Mouse (Mus musculus): ENCODE results near the gene Crkl. TPM values are rescaled to one million over a fixed set of nuclear protein-coding genes. Genes with fewer than 3 reads are reported as not detected.

Crkl gene
- polyA plus RNA-seq, 1 experiment from 2014 or later, result 51.2 TPM

- Histone ChIP-seq H3K9ac (ENCODE audit: low read length) (peak overlapping the region; percentile 91), H3K4me3 (replicated peaks; ENCODE audit: low read length) (peak overlapping the region; percentile 88; the same call in 1 of the 2 replicates), H3K27me3 (ENCODE audit: control insufficient read depth, insufficient read depth, low read length) (no peaks in the 10 kb centered on the region), H3K27ac (ENCODE audit: low read length) (no peak overlapping the region), H3K9me3 (replicated peaks; ENCODE audit: control insufficient read depth, low read length) (no peaks in the 10 kb centered on the region), H3K4me1 (ENCODE audit: control insufficient read depth, insufficient read depth, low read length) (peaks cover 11% of the 10 kb centered on the region), H3K36me3 (ENCODE audit: control insufficient read depth, insufficient read depth, low read length) (peaks cover 12% of the 10 kb centered on the region; the same call in 1 of the 2 replicates), H3K4me2 (ENCODE audit: low read depth, low read length) (peak overlapping the region; percentile 82)
- WGBS, result 98% methylated on average over 2 of the region's 2 CpGs
- ATAC-seq (ENCODE audit: insufficient read depth, low FRiP score), result no peak
These were observed 58.4 kb downstream of the Crkl start for GRCm38 (mm10) chr16:17510143-17510542.

GRCm38 (mm10) chr16:17510686-17511085 is 58.9 kb downstream of the Crkl start:
- Histone ChIP-seq H3K4me1 (ENCODE audit: control insufficient read depth, insufficient read depth, low read length) (peaks cover 11% of the 10 kb centered on the region), H3K4me3 (replicated peaks; ENCODE audit: low read length) (no peak overlapping the region), H3K9ac (ENCODE audit: low read length) (no peak overlapping the region), H3K27ac (ENCODE audit: low read length) (no peak overlapping the region), H3K9me3 (replicated peaks; ENCODE audit: control insufficient read depth, low read length) (no peaks in the 10 kb centered on the region), H3K4me2 (ENCODE audit: low read depth, low read length) (no peak overlapping the region), H3K27me3 (ENCODE audit: control insufficient read depth, insufficient read depth, low read length) (no peaks in the 10 kb centered on the region), H3K36me3 (ENCODE audit: control insufficient read depth, insufficient read depth, low read length) (peaks cover 12% of the 10 kb centered on the region; the same call in 1 of the 2 replicates)
- WGBS, result 65% methylated on average over 2 of the region's 2 CpGs
- no peak for ATAC-seq (ENCODE audit: insufficient read depth, low FRiP score)

GRCm38 (mm10) chr16:17511431-17511830 is 59.6 kb downstream of the Crkl start:
- 91% methylated on average over 4 of the region's 4 CpGs for WGBS
- Histone ChIP-seq H3K36me3 (ENCODE audit: control insufficient read depth, insufficient read depth, low read length) (peaks cover 12% of the 10 kb centered on the region; the same call in 1 of the 2 replicates), H3K27ac (ENCODE audit: low read length) (no peak overlapping the region), H3K4me2 (ENCODE audit: low read depth, low read length) (no peak overlapping the region), H3K27me3 (ENCODE audit: control insufficient read depth, insufficient read depth, low read length) (no peaks in the 10 kb centered on the region), H3K4me3 (replicated peaks; ENCODE audit: low read length) (no peak overlapping the region), H3K9ac (ENCODE audit: low read length) (no peak overlapping the region), H3K4me1 (ENCODE audit: control insufficient read depth, insufficient read depth, low read length) (peaks cover 11% of the 10 kb centered on the region), H3K9me3 (replicated peaks; ENCODE audit: control insufficient read depth, low read length) (no peaks in the 10 kb centered on the region)
- no peak for ATAC-seq (ENCODE audit: insufficient read depth, low FRiP score)

- H3K27me3 ChIP-seq (ENCODE audit: control insufficient read depth, insufficient read depth, low read length), result no peaks in the 10 kb centered on the region
- peaks cover 43% of the 10 kb centered on the region for H3K36me3 ChIP-seq (ENCODE audit: control insufficient read depth, insufficient read depth, low read length)
- H3K4me3 ChIP-seq (replicated peaks; ENCODE audit: low read length), result no peak overlapping the region
- no peaks in the 10 kb centered on the region for H3K4me1 ChIP-seq (ENCODE audit: control insufficient read depth, insufficient read depth, low read length)
- WGBS, result 74% methylated on average over 2 of the region's 2 CpGs
- no peak for ATAC-seq (ENCODE audit: insufficient read depth, low FRiP score)
- no peak overlapping the region for H3K4me2 ChIP-seq (ENCODE audit: low read depth, low read length)
- H3K27ac ChIP-seq (ENCODE audit: low read length), result no peak overlapping the region
- no peak overlapping the region for H3K9ac ChIP-seq (ENCODE audit: low read length)
- H3K9me3 ChIP-seq (replicated peaks; ENCODE audit: control insufficient read depth, low read length), result no peaks in the 10 kb centered on the region
These were observed 67.1 kb downstream of the Crkl start for GRCm38 (mm10) chr16:17518910-17519309.

GRCm38 (mm10) chr16:17524156-17524555 is 72.4 kb downstream of the Crkl start:
- 91% methylated on average over 11 of the region's 11 CpGs for WGBS
- ATAC-seq (ENCODE audit: insufficient read depth, low FRiP score), result no peak
- no peak overlapping the region for H3K4me2 ChIP-seq (ENCODE audit: low read depth, low read length)
- H3K4me1 ChIP-seq (ENCODE audit: control insufficient read depth, insufficient read depth, low read length), result peaks cover 2% of the 10 kb centered on the region; the same call in 1 of the 2 replicates
- H3K9me3 ChIP-seq (replicated peaks; ENCODE audit: control insufficient read depth, low read length), result no peaks in the 10 kb centered on the region
- no peak overlapping the region for H3K4me3 ChIP-seq (replicated peaks; ENCODE audit: low read length)
- peaks cover 33% of the 10 kb centered on the region for H3K36me3 ChIP-seq (ENCODE audit: control insufficient read depth, insufficient read depth, low read length)
- H3K27me3 ChIP-seq (ENCODE audit: control insufficient read depth, insufficient read depth, low read length), result no peaks in the 10 kb centered on the region
- no peak overlapping the region for H3K27ac ChIP-seq (ENCODE audit: low read length)
- no peak overlapping the region for H3K9ac ChIP-seq (ENCODE audit: low read length)

- H3K4me2 ChIP-seq (ENCODE audit: low read depth, low read length), result no peak overlapping the region
- no peaks in the 10 kb centered on the region for H3K9me3 ChIP-seq (replicated peaks; ENCODE audit: control insufficient read depth, low read length)
- H3K4me1 ChIP-seq (ENCODE audit: control insufficient read depth, insufficient read depth, low read length), result peaks cover 11% of the 10 kb centered on the region
- no peak overlapping the region for H3K4me3 ChIP-seq (replicated peaks; ENCODE audit: low read length)
- H3K27ac ChIP-seq (ENCODE audit: low read length), result no peak overlapping the region
- WGBS, result 81% methylated on average over 3 of the region's 3 CpGs
- H3K27me3 ChIP-seq (ENCODE audit: control insufficient read depth, insufficient read depth, low read length), result no peaks in the 10 kb centered on the region
- no peak overlapping the region for H3K9ac ChIP-seq (ENCODE audit: low read length)
- no peak for ATAC-seq (ENCODE audit: insufficient read depth, low FRiP score)
- peaks cover 33% of the 10 kb centered on the region for H3K36me3 ChIP-seq (ENCODE audit: control insufficient read depth, insufficient read depth, low read length)
These were observed 73.7 kb downstream of the Crkl start for GRCm38 (mm10) chr16:17525524-17525923.

GRCm38 (mm10) chr16:17526223-17526622 is 74.4 kb downstream of the Crkl start:
- Histone ChIP-seq H3K27ac (ENCODE audit: low read length) (no peak overlapping the region), H3K36me3 (ENCODE audit: control insufficient read depth, insufficient read depth, low read length) (peaks cover 27% of the 10 kb centered on the region), H3K4me3 (replicated peaks; ENCODE audit: low read length) (no peak overlapping the region), H3K9me3 (replicated peaks; ENCODE audit: control insufficient read depth, low read length) (no peaks in the 10 kb centered on the region), H3K27me3 (ENCODE audit: control insufficient read depth, insufficient read depth, low read length) (no peaks in the 10 kb centered on the region), H3K4me2 (ENCODE audit: low read depth, low read length) (no peak overlapping the region), H3K4me1 (ENCODE audit: control insufficient read depth, insufficient read depth, low read length) (peaks cover 11% of the 10 kb centered on the region), H3K9ac (ENCODE audit: low read length) (no peak overlapping the region)
- 89% methylated on average over 6 of the region's 6 CpGs for WGBS
- no peak for ATAC-seq (ENCODE audit: insufficient read depth, low FRiP score)

DNA sequence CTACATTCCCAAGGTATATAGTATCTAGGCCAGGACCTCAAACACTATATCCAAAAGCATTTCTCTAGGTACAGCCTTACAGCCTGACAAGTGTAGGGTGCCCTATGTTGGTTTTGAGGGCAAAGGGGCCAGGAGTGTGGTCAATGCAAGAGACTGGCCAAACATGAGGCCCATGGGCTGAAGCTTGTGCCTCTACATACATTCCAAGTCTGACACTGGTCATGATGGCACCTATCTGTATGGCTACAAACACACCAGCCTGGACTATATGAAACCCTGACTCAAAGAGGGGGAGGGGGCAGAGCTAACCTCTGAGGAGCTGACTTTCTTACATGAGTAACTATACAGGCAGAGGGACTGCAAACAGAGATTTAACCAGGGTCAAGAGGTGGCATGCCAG is 75.8 kb downstream of the Crkl start:
- peaks cover 16% of the 10 kb centered on the region for H3K36me3 ChIP-seq (ENCODE audit: control insufficient read depth, insufficient read depth, low read length)
- no peaks in the 10 kb centered on the region for H3K27me3 ChIP-seq (ENCODE audit: control insufficient read depth, insufficient read depth, low read length)
- ATAC-seq (ENCODE audit: insufficient read depth, low FRiP score), result no peak
- H3K27ac ChIP-seq (ENCODE audit: low read length), result no peak overlapping the region
- H3K4me1 ChIP-seq (ENCODE audit: control insufficient read depth, insufficient read depth, low read length), result peaks cover 18% of the 10 kb centered on the region
- no peak overlapping the region for H3K9ac ChIP-seq (ENCODE audit: low read length)
- H3K4me2 ChIP-seq (ENCODE audit: low read depth, low read length), result no peak overlapping the region
- H3K9me3 ChIP-seq (replicated peaks; ENCODE audit: control insufficient read depth, low read length), result no peaks in the 10 kb centered on the region
- no peak overlapping the region for H3K4me3 ChIP-seq (replicated peaks; ENCODE audit: low read length)

DNA sequence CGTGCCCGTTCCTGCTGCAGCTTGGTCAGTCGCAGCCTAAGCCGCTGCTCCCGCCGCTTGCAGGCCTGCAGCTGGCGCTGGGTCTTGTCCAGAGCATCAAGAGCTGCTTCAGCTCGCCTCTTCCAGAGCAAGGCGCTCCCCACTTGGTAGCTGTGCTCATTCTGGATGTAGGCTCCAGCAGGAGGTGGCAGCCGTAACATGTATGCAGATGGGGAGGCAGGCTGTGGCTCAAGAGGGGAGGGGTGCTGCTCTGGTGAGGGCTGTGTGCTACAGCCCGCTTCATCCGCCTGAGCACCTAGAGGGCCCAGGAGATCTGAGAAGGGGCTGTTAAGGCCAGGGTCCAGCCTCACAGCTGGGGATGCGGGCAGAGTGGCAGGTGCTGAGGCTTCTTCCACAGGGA is 76.5 kb downstream of the Crkl start:
- Histone ChIP-seq H3K27ac (ENCODE audit: low read length) (no peak overlapping the region), H3K36me3 (ENCODE audit: control insufficient read depth, insufficient read depth, low read length) (peaks cover 12% of the 10 kb centered on the region), H3K4me2 (ENCODE audit: low read depth, low read length) (no peak overlapping the region), H3K4me3 (replicated peaks; ENCODE audit: low read length) (no peak overlapping the region), H3K9ac (ENCODE audit: low read length) (no peak overlapping the region), H3K9me3 (replicated peaks; ENCODE audit: control insufficient read depth, low read length) (no peaks in the 10 kb centered on the region), H3K27me3 (ENCODE audit: control insufficient read depth, insufficient read depth, low read length) (no peaks in the 10 kb centered on the region), H3K4me1 (ENCODE audit: control insufficient read depth, insufficient read depth, low read length) (peaks cover 18% of the 10 kb centered on the region)
- 86% methylated on average over 13 of the region's 13 CpGs for WGBS
- no peak for ATAC-seq (ENCODE audit: insufficient read depth, low FRiP score)

Data from stomach, embryonic 16.5 days (tissue).